Comparison of ENCODE assay signal across 25 mouse cellular contexts in genomic region chr3:153652850-153653249, GRCm38 (mm10).
A peak's percentile ranks its signal among the peaks of the same experiment; 100 is the strongest.
DNase-seq lines count a peak whose midpoint lies in the region; ATAC-seq and TF ChIP-seq lines count a peak whose summit lies in the region.
"Had no signal": no experiment of that assay in that cellular context is flagged by ENCODE, and none has a peak within 500 bp of the region (broad histone marks: within the 10 kb centered on the region; RNA-seq: fewer than 3 reads in every experiment).

No protein-coding gene starts in this region.

- no peak for TF ChIP-seq CTCF in kidney, postnatal 0 days (IDR thresholded peaks at IDR 0.05; ENCODE audit: low read depth)

- peaks cover 13% of the 10 kb centered on the region for H3K4me1 ChIP-seq in kidney, embryonic 14.5 days (ENCODE audit: control insufficient read depth, insufficient read depth, low read length)
- 0 out of 2 replicates have a peak, but pooled peaks cover 3% of the 10 kb centered on the region for H3K4me1 ChIP-seq in kidney, postnatal 0 days (replicated peaks; ENCODE audit: insufficient read depth, low read length)
- H3K4me1 ChIP-seq in midbrain, embryonic 10.5 days: peaks cover 28% of the 10 kb centered on the region
- H3K4me1 ChIP-seq in midbrain, embryonic 16.5 days (ENCODE audit: control insufficient read depth, insufficient read depth, low read length): peaks cover 15% of the 10 kb centered on the region
- H3K4me1 ChIP-seq: heart, embryonic 12.5 days; heart, embryonic 15.5 days had no signal

- ATAC-seq in kidney, embryonic 14.5 days (ENCODE audit: low FRiP score, low TSS enrichment): peak; percentile 68
- ATAC-seq in kidney, postnatal 0 days (replicated peaks; ENCODE audit: low FRiP score, low read depth): peak; percentile 50
- ATAC-seq in midbrain, embryonic 16.5 days: no peak
- ATAC-seq: CD4-positive, CD25-positive, alpha-beta regulatory T cell, adult 4 months; forebrain, embryonic 14.5 days; forebrain, postnatal 0 days had no signal

- no peak for DNase-seq in kidney, postnatal 4 days
- peak; percentile 71 for DNase-seq in kidney, postnatal 0 days (ENCODE audit: low spot score)
- DNase-seq in kidney, adult 11 months: no peak
- no peak for DNase-seq in midbrain, embryonic 10.5 days (ENCODE audit: low spot score)
- DNase-seq: adrenal gland, adult 2 months; adrenal gland, postnatal 14 days; cerebellum, adult 11 months; cerebellum, adult 2 months; cerebellum, adult 9-11 months; cerebellum, postnatal 25 days; forebrain, postnatal 0 days; gastrocnemius, adult 2 months; gastrocnemius, postnatal 14 days; heart, adult 11 months; heart, postnatal 10 days; heart, postnatal 36 days had no signal

- no peaks in the 10 kb centered on the region for H3K9me3 ChIP-seq in kidney, embryonic 14.5 days (ENCODE audit: control insufficient read depth, low read length)
- H3K9me3 ChIP-seq in kidney, postnatal 0 days (replicated peaks; ENCODE audit: low read length): no peaks in the 10 kb centered on the region
- H3K9me3 ChIP-seq in midbrain, embryonic 10.5 days (replicated peaks): no peaks in the 10 kb centered on the region
- H3K9me3 ChIP-seq in midbrain, embryonic 16.5 days (replicated peaks; ENCODE audit: control insufficient read depth, low read length, poor library complexity, severe bottlenecking): no peaks in the 10 kb centered on the region
- H3K9me3 ChIP-seq: embryonic facial prominence, embryonic 13.5 days; heart, embryonic 12.5 days; heart, embryonic 15.5 days; hindbrain, embryonic 15.5 days had no signal

- no peak overlapping the region for H3K4me3 ChIP-seq in kidney, embryonic 14.5 days (ENCODE audit: low read length)
- H3K4me3 ChIP-seq in kidney, postnatal 0 days (replicated peaks; ENCODE audit: low read depth, low read length): no peak overlapping the region
- no peak overlapping the region for H3K4me3 ChIP-seq in midbrain, embryonic 10.5 days
- H3K4me3 ChIP-seq in midbrain, embryonic 16.5 days (ENCODE audit: low read depth, low read length): no peak overlapping the region
- H3K4me3 ChIP-seq: embryonic facial prominence, embryonic 13.5 days; erythroblast, embryonic 14.5 days; gastrocnemius, adult 2 months; heart, embryonic 12.5 days; heart, embryonic 15.5 days; hindbrain, embryonic 15.5 days had no signal

- H3K27me3 ChIP-seq in kidney, embryonic 14.5 days (ENCODE audit: control insufficient read depth, insufficient read depth, low read length): no peaks in the 10 kb centered on the region
- no peaks in the 10 kb centered on the region for H3K27me3 ChIP-seq in kidney, postnatal 0 days (ENCODE audit: insufficient read depth, low read length)
- H3K27me3 ChIP-seq in midbrain, embryonic 10.5 days (ENCODE audit: low read depth, poor library complexity, severe bottlenecking): no peaks in the 10 kb centered on the region
- no peaks in the 10 kb centered on the region for H3K27me3 ChIP-seq in midbrain, embryonic 16.5 days (ENCODE audit: control insufficient read depth, insufficient read depth, low read depth, low read length)
- H3K27me3 ChIP-seq: embryonic facial prominence, embryonic 13.5 days; hindbrain, embryonic 15.5 days had no signal

- 53% methylated on average over 3 of the region's 3 CpGs for WGBS in kidney, embryonic 14.5 days
- WGBS in kidney, postnatal 0 days: 47% methylated on average over 3 of the region's 3 CpGs
- WGBS in midbrain, embryonic 10.5 days: 78% methylated on average over 3 of the region's 3 CpGs
- 74% methylated on average over 3 of the region's 3 CpGs for WGBS in midbrain, embryonic 16.5 days

- H3K9ac ChIP-seq in kidney, embryonic 14.5 days (ENCODE audit: low read depth, low read length): no peak overlapping the region
- H3K9ac ChIP-seq in kidney, postnatal 0 days (ENCODE audit: low read depth, low read length): no peak overlapping the region
- H3K9ac ChIP-seq in midbrain, embryonic 16.5 days (ENCODE audit: low read depth, low read length): no peak overlapping the region
- H3K9ac ChIP-seq: embryonic facial prominence, embryonic 13.5 days; forebrain, postnatal 0 days; heart, embryonic 12.5 days; heart, embryonic 15.5 days; hindbrain, embryonic 15.5 days had no signal

- H3K36me3 ChIP-seq in kidney, embryonic 14.5 days (ENCODE audit: control insufficient read depth, insufficient read depth, low read length): no peaks in the 10 kb centered on the region
- H3K36me3 ChIP-seq in kidney, postnatal 0 days (ENCODE audit: insufficient read depth, low read length): no peaks in the 10 kb centered on the region
- no peaks in the 10 kb centered on the region for H3K36me3 ChIP-seq in midbrain, embryonic 10.5 days
- no peaks in the 10 kb centered on the region for H3K36me3 ChIP-seq in midbrain, embryonic 16.5 days (ENCODE audit: control insufficient read depth, insufficient read depth, low read length)
- H3K36me3 ChIP-seq: embryonic facial prominence, embryonic 13.5 days; heart, embryonic 15.5 days; hindbrain, embryonic 15.5 days had no signal

- no peak overlapping the region for H3K4me2 ChIP-seq in kidney, embryonic 14.5 days (replicated peaks; ENCODE audit: low read depth, low read length)
- H3K4me2 ChIP-seq in kidney, postnatal 0 days (ENCODE audit: low read length): no peak overlapping the region
- H3K4me2 ChIP-seq in midbrain, embryonic 16.5 days (ENCODE audit: low read length): no peak overlapping the region
- H3K4me2 ChIP-seq: embryonic facial prominence, embryonic 13.5 days; heart, embryonic 12.5 days; heart, embryonic 15.5 days; hindbrain, embryonic 15.5 days had no signal

- no peak overlapping the region for H3K27ac ChIP-seq in kidney, embryonic 14.5 days (ENCODE audit: low read depth, low read length)
- no peak overlapping the region for H3K27ac ChIP-seq in kidney, postnatal 0 days
- peak overlapping the region; percentile 28 for H3K27ac ChIP-seq in midbrain, embryonic 10.5 days (replicated peaks)
- H3K27ac ChIP-seq in midbrain, embryonic 16.5 days (ENCODE audit: low read length): no peak overlapping the region
- H3K27ac ChIP-seq: embryonic facial prominence, embryonic 13.5 days; gastrocnemius, adult 2 months; heart, embryonic 15.5 days; hindbrain, embryonic 15.5 days had no signal
